Mouse (Mus musculus) heart, postnatal 4 days (tissue): ENCODE data around the gene Olfr888. TPM values are rescaled to one million over a fixed set of nuclear protein-coding genes. Genes with fewer than 3 reads are reported as not detected.

ENCODE experiments used
- DNase-seq: peaks from one replicate; pipeline ENCODE4 v3.0.0; 2021
- total RNA-seq, 2 experiments: library from RNA; stranded (reverse); gene quantifications; 2 replicates each; pipeline ENCODE4 v1.2.3; 2021

Gene Olfr888
- total RNA-seq: not detected

GRCm38 (mm10) chr9:38107828-38108227 lies at the start of gene Olfr888:
Gene Olfr888, plus strand, starts transcription at chr9:38108128.
- no peak for DNase-seq

DNA sequence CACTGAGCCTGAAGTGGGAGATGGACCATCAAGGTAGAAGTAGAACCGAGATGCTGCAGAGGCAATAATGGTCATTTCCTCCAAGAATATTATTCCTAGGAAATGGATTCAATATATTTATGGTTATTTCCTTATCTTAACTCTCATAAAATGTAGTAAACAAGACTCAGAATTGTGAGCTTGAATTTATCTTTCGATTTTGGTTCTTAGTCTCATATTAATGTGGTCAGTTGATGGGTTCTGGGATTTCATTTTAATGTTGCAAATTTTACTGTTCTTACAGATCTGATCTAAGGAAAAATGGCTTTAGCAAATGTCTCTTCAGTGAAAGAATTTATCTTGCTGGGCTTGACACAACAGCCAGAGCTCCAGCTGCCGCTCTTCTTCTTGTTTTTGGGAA lies 46.9 kb upstream of the Olfr888 start, which contains the start of gene Olfr885:
Olfr885 (plus strand) TSS at position 301 of the 400 bp plus-strand sequence.
- DNase-seq: no peak

- no peak for DNase-seq
Measured at GRCm38 (mm10) chr9:38083772-38084171, 24.2 kb upstream of the Olfr888 start, which contains the start of gene Olfr887. Gene Olfr887, plus strand, starts transcription at chr9:38084072.

DNA sequence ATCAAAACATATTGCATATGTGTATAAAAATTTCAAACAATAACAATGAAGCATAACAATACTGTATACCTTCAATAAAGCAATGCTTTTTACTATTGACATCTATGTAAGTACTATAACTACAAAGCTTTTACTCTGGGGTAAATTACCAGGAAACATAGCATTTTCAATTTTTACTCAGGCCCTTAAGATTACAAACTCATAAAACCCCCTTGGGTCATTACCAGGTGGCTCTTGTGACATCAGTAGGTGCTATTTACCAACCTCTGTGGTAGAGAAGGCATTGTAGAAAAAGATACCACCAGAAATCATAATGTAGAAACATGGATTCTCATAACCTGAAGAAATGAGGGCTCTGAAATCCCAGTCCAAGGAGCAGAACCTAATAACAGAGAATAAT lies 7.0 kb downstream of the Olfr888 start, which contains the start of gene Olfr889:
Olfr889 (plus strand) TSS at position 301 of the 400 bp plus-strand sequence.
- DNase-seq: no peak

- DNase-seq: no peak
Measured at GRCm38 (mm10) chr9:38142217-38142616, 34.3 kb downstream of the Olfr888 start, which contains the start of gene Olfr890. Gene Olfr890, plus strand, starts transcription at chr9:38142517.

Other genes starting within 250 kb of the Olfr888 start
- not detected for gene Olfr145, start 211.4 kb upstream of the Olfr888 start, total RNA-seq
- gene Olfr878, start 190.3 kb upstream of the Olfr888 start, total RNA-seq: not detected
- not detected for gene Olfr881, start 116.3 kb upstream of the Olfr888 start, total RNA-seq
- not detected for gene Olfr883, start 82.3 kb upstream of the Olfr888 start, total RNA-seq
- not detected for gene Olfr884, start 61.6 kb upstream of the Olfr888 start, total RNA-seq
- not detected for gene Olfr885, start 46.8 kb upstream of the Olfr888 start, total RNA-seq
- gene Olfr887, start 24.1 kb upstream of the Olfr888 start, total RNA-seq: not detected
- not detected for gene Olfr889, start 7.1 kb downstream of the Olfr888 start, total RNA-seq
- gene Olfr890, start 34.4 kb downstream of the Olfr888 start, total RNA-seq: not detected
- gene Olfr891, start 72.7 kb downstream of the Olfr888 start, total RNA-seq: not detected
- gene Olfr893, start 100.2 kb downstream of the Olfr888 start, total RNA-seq: not detected
- gene Olfr894, start 109.9 kb downstream of the Olfr888 start, total RNA-seq: not detected
- gene Olfr143, start 144.6 kb downstream of the Olfr888 start, total RNA-seq: not detected
- gene Olfr895, start 159.7 kb downstream of the Olfr888 start, total RNA-seq: not detected
- not detected for gene Olfr896-ps1, start 183.0 kb downstream of the Olfr888 start, total RNA-seq
- not detected for gene Olfr25, start 220.9 kb downstream of the Olfr888 start, total RNA-seq
- gene Olfr898, start 240.3 kb downstream of the Olfr888 start, total RNA-seq: not detected